Mouse (Mus musculus): Measurements from ENCODE around the gene Sirt2. TPM values are rescaled to one million over a fixed set of nuclear protein-coding genes. Genes with fewer than 3 reads are reported as not detected.

Gene Sirt2
- total RNA-seq, 2 experiments from 2014 or later: 78.1 to 86.7 TPM

- DNase-seq (ENCODE audit: low spot score in 2 of 2): no peak
These were observed 47.9 kb downstream of the Sirt2 start for GRCm38 (mm10) chr7:28814306-28815034.

GRCm38 (mm10) chr7:28815230-28815629 lies 48.7 kb downstream of the Sirt2 start:
- no peak for DNase-seq (ENCODE audit: low spot score in 2 of 2)

- DNase-seq (ENCODE audit: low spot score in 2 of 2): no peak
These were observed 49.7 kb downstream of the Sirt2 start for GRCm38 (mm10) chr7:28816201-28816600.

GRCm38 (mm10) chr7:28816920-28817319 lies 50.4 kb downstream of the Sirt2 start:
- no peak for DNase-seq (ENCODE audit: low spot score in 2 of 2)

- no peak for DNase-seq (ENCODE audit: low spot score in 2 of 2)
These were observed 51.0 kb downstream of the Sirt2 start for GRCm38 (mm10) chr7:28817524-28817923.

- no peak for DNase-seq (ENCODE audit: low spot score in 2 of 2)
These were observed 51.4 kb downstream of the Sirt2 start for GRCm38 (mm10) chr7:28817957-28818356.

- DNase-seq (ENCODE audit: low spot score in 2 of 2): no peak
These were observed 51.9 kb downstream of the Sirt2 start for GRCm38 (mm10) chr7:28818436-28818835.

- no peak for DNase-seq (ENCODE audit: low spot score in 2 of 2)
These were observed 52.4 kb downstream of the Sirt2 start for GRCm38 (mm10) chr7:28818861-28819452.

GRCm38 (mm10) chr7:28819571-28819970 lies 53.0 kb downstream of the Sirt2 start:
- no peak for DNase-seq (ENCODE audit: low spot score in 2 of 2)

GRCm38 (mm10) chr7:28820358-28821260 lies 54.1 kb downstream of the Sirt2 start:
- no peak for DNase-seq (ENCODE audit: low spot score in 2 of 2)

GRCm38 (mm10) chr7:28821261-28821831 lies 54.8 kb downstream of the Sirt2 start:
- DNase-seq (ENCODE audit: low spot score in 2 of 2): peak in 1 of 2 experiments; percentile 45

GRCm38 (mm10) chr7:28822556-28822955 lies 56.0 kb downstream of the Sirt2 start:
- DNase-seq (ENCODE audit: low spot score in 2 of 2): no peak

- DNase-seq (ENCODE audit: low spot score in 2 of 2): no peak
These were observed 56.7 kb downstream of the Sirt2 start for GRCm38 (mm10) chr7:28822993-28823903.

GRCm38 (mm10) chr7:28823932-28824331 lies 57.4 kb downstream of the Sirt2 start:
- no peak for DNase-seq (ENCODE audit: low spot score in 2 of 2)

GRCm38 (mm10) chr7:28824941-28825685 lies 58.6 kb downstream of the Sirt2 start, which contains the start of gene Ech1:
Gene Ech1 (plus strand): TSS chr7:28825217.
- peak; percentile 87 to 90 for DNase-seq (ENCODE audit: low spot score in 2 of 2)

- no peak for DNase-seq (ENCODE audit: low spot score in 2 of 2)
These were observed 59.3 kb downstream of the Sirt2 start for GRCm38 (mm10) chr7:28825686-28826401.

- DNase-seq (ENCODE audit: low spot score in 2 of 2): no peak
These were observed 59.9 kb downstream of the Sirt2 start for GRCm38 (mm10) chr7:28826402-28826772.

GRCm38 (mm10) chr7:28827338-28827737 lies 60.8 kb downstream of the Sirt2 start:
- DNase-seq (ENCODE audit: low spot score in 2 of 2): no peak

- no peak for DNase-seq (ENCODE audit: low spot score in 2 of 2)
These were observed 63.3 kb downstream of the Sirt2 start for GRCm38 (mm10) chr7:28829821-28830220.
